Mouse (Mus musculus): ENCODE measurements around the gene Tbpl2.

- TF ChIP-seq CTCF (IDR thresholded peaks at IDR 0.05; ENCODE audit: borderline replicate concordance, insufficient read depth, low read depth, low read length) (no peak), POLR2A (IDR thresholded peaks at IDR 0.05; ENCODE audit: borderline replicate concordance, insufficient read depth, low read length) (no peak)
Observed at GRCm38 (mm10) chr2:24040531-24040930, 55.9 kb downstream of the Tbpl2 start.
